Mouse (Mus musculus) liver, adult 2 months (tissue): ENCODE measurements around the gene Ppcdc.

Experiments
- CTCF ChIP-seq: fragments of 200-500 bp; IDR thresholded peaks from 2 replicates; pipeline ENCODE4 v1.5.1; 2011; ENCODE audit warnings: low read depth, low read length, control low read depth
- POLR2A ChIP-seq: fragments of 200-500 bp; IDR thresholded peaks from 2 replicates; pipeline ENCODE4 v1.6.1; 2011; ENCODE audit warnings: low read length, control low read depth; ENCODE audit not compliant: insufficient read depth; ENCODE audit errors: extremely low read depth

- TF ChIP-seq CTCF (no peak), POLR2A (no peak)
These were observed 13.6 kb upstream of the Ppcdc start for GRCm38 (mm10) chr9:57453516-57453915.
